Mouse (Mus musculus): ENCODE data around the gene Disc1. TPM values are rescaled to one million over a fixed set of nuclear protein-coding genes. Genes with fewer than 3 reads are reported as not detected.

Disc1 gene
- total RNA-seq, 2 experiments from 2014 or later: 1.4 to 2.5 TPM

DNA sequence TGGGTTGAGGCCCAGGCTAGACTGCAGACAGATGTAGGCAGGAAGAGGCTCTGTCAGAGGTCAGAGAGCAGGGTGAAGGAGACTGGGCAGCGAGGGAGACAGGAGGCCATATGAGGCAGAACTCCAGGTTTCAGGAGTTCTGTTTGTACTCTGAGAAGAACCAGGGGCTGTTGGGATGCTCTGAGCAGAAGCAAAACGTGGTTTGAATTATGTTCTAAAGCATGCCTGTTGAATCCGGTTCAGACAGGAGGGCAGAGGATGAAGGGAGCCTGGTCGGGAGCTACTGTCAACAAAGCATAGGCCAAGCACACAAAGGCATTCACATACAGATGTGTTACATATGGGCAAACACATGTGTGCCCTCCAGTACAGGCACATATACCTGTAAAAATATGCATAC, 230.9 kb downstream of the Disc1 start:
- intact Hi-C loops (cut with DNase I): no loop called here
- no peak for DNase-seq (ENCODE audit: low spot score in 2 of 2)

DNA sequence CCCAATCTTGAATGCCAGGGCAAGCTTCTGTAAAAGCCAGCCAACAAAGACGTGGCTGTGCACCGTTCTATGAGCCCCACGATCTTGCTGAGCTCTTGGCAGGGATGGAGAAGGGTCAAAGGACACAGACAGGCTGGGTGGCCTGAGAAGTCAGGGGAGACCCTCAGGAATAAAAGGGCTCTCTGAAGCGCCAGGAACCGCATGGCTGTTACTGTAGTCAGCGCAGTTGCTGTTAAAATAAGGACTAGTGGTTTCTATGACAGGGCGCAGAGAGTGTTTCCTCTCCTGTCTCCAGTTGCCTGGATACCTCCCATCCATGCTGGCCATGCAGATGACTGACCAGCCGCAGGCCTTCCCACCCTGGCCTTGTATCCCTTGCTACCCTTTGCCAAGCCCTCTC, 231.4 kb downstream of the Disc1 start:
- DNase-seq (ENCODE audit: low spot score in 2 of 2): no peak

DNA sequence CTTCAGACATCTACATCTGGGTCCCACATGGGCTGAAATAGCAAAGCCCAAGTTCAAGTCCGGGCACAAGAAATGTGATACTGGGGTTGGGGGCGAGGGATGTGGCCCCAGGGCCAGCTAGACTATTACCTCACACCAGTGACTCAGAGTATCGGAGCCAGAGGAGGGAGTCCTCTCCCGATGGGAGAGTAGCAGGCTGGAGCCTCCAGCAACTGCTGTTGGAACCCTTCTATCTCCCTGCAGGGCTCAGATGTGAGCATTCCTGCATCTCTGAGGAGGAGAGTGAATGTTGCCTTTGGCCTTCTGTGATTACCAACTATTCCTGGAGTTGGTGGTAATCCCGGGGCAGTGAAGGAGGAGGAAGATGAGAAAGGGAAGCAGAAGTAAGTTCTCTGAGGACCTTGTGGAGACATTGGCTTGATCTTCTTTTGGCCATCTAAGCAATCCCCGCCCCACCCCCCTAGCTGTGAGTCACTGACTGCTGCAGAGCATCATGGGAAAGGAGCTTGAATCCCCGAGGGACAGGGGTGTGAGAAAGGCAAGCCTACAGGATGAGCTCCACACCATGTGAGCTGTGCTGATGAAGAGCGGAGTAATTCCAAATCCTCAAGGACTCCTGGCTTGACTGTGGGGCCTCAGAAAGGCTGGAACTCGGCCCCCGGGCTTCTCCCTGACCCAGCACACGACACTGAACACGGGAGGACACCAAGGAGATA, 232.1 kb downstream of the Disc1 start:
- intact Hi-C loops (cut with DNase I): no loop called here
- DNase-seq (ENCODE audit: low spot score in 2 of 2): peak in 1 of 2 experiments; percentile 21

More for the DNA sequence above, 231.4 kb downstream of the Disc1 start:
- intact Hi-C loops (cut with DNase I): no loop called here

DNA sequence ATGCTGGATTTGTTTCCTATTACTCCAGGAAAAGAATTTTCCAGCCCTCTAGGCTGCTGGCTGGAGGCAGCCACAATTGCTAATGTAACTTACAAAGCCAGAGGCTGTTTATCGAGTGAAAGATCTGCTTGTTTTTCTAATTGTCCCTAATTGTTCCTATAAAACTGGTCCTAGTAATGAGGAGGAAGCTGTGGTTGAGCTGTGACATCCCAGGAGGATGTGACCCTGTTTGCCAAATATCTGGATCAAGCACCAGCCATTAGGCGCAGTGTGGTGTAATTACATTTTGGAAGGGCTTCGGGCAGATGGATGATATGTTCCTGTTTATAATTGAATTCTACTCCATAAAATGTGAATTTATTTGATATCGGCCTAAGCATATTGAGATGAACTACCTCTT, 233.3 kb downstream of the Disc1 start:
- DNase-seq (ENCODE audit: low spot score in 2 of 2): no peak
- intact Hi-C loops (cut with DNase I): no loop called here

DNA sequence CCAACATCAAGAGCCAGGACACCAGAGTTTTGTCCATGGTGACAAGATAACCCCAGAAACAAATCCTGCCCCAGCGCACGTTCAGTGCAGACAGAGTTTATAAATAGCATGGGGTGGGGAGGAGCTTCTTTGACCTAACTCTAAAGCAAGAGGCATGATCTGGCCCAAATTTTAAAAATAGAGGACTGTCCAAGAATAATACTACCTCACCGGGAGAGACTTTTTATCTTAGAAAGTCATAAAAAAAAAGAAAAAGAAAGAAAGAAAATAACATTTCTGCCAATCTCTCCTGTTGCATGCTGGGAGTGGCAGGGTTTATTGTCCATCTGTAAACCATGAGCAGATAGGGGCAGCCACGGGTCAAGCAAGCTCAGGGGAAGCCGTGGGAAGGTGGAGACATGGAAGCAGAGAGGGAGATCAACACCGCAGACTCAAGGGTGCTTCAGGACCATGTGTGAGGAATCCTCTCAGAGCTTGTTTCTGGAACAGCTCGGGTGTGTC, 233.9 kb downstream of the Disc1 start:
- DNase-seq (ENCODE audit: low spot score in 2 of 2): no peak
- intact Hi-C loops (cut with DNase I): no loop called here

DNA sequence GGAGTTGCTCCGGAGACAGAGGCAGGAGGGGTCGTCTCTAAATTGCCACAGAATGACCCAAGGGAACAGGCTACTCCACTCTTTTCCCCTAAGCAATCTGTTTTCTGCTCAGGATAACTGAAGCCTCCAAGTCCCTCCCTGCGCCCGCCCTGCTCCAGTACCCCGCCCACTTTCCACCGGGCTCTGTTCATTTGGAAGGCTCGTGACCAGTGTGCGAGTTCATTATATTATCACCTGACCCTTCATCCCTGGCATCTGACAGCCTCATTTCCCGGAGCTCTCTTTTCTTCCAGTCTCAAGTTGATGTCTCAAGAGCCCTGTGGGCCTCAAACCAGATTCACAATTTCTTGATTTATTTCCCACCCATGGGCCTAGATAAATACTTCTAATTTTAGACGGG, 237.5 kb downstream of the Disc1 start:
- intact Hi-C loops (cut with DNase I): loop anchor here (10.0 kb wide), 1 partner anchor 107 kb away; no protein-coding TSS in a partner anchor
- no peak for DNase-seq (ENCODE audit: low spot score in 2 of 2)

DNA sequence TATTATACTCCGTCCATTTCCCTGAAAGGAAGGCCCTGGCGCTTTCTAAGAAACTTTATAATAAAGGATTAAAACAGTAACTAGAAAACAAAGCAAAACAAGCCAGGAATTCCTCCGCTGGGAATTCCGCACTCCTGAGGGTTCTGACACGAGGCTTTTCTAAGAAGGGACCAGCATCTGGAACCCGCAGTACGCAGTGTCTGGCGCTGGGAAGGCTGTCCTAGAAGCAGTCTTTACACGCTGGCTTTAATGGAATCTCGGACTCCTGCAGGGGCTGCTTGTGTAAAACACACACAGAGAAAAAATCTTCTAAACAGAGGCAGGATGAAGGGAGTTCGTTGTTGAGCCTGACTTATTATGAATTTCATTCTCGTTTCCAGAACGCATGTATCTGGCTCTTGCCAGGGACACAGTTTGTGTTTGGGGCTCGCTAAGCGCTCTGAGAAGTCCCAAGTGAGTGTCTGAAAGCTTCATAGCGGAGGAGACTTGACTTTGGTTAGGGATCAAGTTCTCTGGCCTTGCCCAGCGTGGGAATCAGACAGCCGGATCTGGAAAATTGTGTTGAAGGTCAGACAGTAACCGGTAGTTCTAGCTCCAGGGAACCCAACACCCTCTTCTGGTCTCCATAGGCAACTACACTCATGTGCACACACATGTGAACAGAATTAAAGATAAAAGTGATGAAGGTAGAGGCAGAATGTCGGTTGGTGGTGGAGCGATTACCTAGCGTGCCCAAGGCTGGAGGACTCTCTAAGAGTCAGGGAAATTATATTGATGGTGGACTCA, 238.1 kb downstream of the Disc1 start:
- DNase-seq (ENCODE audit: low spot score in 2 of 2): no peak
- intact Hi-C loops (cut with DNase I): loop anchor here (10.0 kb wide), 1 partner anchor 107 kb away; no protein-coding TSS in a partner anchor

DNA sequence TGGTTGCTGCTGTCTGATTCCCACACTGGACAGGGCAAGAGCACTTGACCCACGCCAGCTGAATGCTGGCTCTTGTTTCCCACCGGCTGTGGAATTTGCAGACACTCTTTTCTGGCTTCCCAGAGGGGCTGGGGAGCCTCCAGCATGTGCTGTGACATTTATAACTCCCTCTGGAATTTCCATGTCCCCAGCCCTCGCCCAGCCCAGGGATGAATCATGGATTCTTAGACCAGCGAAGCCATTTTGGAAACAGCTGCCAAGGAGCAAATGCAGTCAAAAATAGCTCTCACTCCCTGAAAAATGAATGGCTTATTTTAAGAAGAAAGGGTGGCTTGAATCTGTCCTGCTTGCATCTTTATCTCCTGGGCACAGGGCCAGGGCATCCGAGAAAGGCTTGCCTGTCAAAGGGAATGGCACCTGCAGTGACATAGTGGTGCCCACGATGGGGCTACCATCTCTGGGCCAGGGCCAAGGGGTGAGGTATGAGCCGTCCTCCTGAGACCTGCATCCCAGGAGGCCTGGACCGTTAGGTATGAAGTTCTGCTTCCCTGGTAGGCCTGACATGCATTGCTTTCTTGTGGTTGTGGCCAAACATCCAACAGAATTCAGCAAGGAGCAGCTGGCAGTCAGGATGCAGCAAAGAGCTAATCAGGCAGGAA, 239.1 kb downstream of the Disc1 start:
- intact Hi-C loops (cut with DNase I): loop anchor here (10.0 kb wide), 1 partner anchor 108 kb away; no protein-coding TSS in a partner anchor

DNA sequence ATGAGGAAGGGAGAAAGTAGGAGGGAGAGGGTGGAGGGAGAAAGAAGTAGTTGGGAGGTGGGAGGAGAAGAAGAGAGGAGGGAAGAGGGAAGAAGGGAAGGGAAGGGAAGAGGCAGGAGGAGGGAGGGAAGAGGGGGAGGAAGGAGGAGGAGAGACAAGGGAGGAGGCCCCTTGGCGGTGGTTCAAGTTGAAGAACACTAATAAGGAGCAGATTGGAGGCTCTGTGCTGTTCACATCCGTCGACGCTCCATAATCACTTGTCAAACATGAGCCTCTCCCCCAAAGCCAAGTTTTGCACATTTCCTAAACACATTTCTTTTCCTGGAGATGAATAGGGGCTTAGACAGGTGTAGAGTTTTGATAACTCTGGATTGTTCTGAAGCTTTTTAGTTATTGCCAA, 245.3 kb downstream of the Disc1 start:
- no peak for DNase-seq (ENCODE audit: low spot score in 2 of 2)
- intact Hi-C loops (cut with DNase I): loop anchor here (10.0 kb wide), 1 partner anchor 114 kb away; no protein-coding TSS in a partner anchor

More for the DNA sequence above, 239.1 kb downstream of the Disc1 start:
- peak; percentile 74 to 78 for DNase-seq (ENCODE audit: low spot score in 2 of 2)

DNA sequence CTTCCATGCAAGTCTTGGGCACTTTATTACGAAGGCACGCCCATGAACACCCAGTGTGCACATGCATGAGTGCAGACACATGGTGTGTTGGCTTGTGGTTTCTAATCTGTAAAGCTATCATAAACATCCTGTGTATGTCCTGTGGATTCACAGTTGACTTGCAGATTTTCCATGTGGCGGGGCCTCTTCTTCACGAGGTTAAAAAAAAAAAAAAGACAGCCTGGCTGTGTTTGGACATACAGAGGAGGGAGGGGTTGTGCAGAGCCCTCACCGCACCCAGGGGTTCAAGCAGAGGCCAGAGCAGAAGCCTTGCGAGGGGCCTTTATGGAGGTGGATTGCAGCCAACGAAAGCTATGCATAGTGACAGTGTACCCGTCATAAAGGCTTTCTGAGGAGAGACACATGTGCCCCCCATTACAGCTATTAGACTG, 248.0 kb downstream of the Disc1 start:
- DNase-seq (ENCODE audit: low spot score in 2 of 2): no peak
- intact Hi-C loops (cut with DNase I): no loop called here

DNA sequence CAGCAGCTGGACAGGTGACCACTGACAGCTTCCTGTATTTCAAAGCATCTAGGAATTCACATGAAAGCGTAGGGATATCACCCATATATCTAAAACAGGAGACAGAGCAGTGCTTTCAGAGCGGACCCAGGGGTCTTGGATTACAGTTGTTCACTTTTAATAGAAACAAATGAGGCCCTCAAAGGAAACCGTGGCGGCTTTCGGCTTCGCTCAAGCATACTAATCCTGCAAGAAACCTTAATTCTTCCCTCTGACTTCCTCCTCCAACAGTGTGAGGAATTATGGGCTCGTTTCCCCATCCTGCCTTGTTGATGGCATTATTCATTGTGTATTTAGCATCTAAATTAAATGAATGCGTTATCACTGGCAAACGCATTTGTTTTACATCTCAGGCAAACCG, 252.7 kb downstream of the Disc1 start:
- intact Hi-C loops (cut with DNase I): no loop called here
- DNase-seq (ENCODE audit: low spot score in 2 of 2): no peak

DNA sequence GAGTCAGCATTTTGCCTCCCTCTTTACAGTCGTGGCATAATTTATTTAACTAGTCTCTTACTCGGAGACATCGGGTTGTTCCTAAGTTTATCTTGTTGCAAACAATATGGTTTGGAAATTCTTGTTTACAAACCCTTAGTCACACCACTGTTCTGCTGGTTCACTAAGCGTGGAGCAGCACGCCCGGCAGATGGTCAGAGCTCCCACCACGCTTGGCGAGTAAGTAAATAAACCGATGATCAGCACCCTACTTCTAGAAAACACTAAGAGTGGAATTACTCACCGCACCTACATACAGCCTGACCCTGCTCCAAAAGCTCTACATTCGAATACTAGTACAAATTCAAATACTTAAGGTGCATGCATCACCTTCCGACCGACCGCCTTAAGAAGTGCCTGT, 256.0 kb downstream of the Disc1 start:
- DNase-seq (ENCODE audit: low spot score in 2 of 2): peak in 1 of 2 experiments; percentile 18
- intact Hi-C loops (cut with DNase I): no loop called here

Small RNA genes lying within 50 kb of the gene (microRNA-seq; reads per million reads assigned to microRNA genes)
- not detected for gene Gm22197

Other genes starting within 250 kb of the Disc1 start
- gene Gnpat, start 191.2 kb upstream of the Disc1 start, total RNA-seq (2021): 10 to 100 TPM; 47.4 to 57.8 TPM
- 10 to 100 TPM; 19.6 to 20.9 TPM for gene 2810004N23Rik, start 191.1 kb upstream of the Disc1 start, total RNA-seq (2021)
- gene Exoc8, start 156.5 kb upstream of the Disc1 start, total RNA-seq (2021): 10 to 100 TPM; 34.5 to 35.3 TPM
- 10 to 100 TPM; 11.5 to 15.0 TPM for gene Sprtn, start 156.3 kb upstream of the Disc1 start, total RNA-seq (2021)
- 10 to 100 TPM; 67.3 to 72.4 TPM for gene Egln1, start 104.9 kb upstream of the Disc1 start, total RNA-seq (2021)
- 100 to 1,000 TPM; 169 to 171 TPM for gene Tsnax, start 41.2 kb upstream of the Disc1 start, total RNA-seq (2021)

Data from left cerebral cortex, postnatal 36 days (tissue).